Mouse (Mus musculus) bone marrow macrophage, adult 2 months (primary cell): ENCODE data around the gene Syngr2. TPM values are rescaled to one million over a fixed set of nuclear protein-coding genes. Genes with fewer than 3 reads are reported as not detected.

Source experiments
- H3K27ac ChIP-seq: 2 replicates; pipeline ENCODE4 v1.5.1; 2012; ENCODE audit warnings: low read depth, low read length; ENCODE audit not compliant: insufficient read depth
- H3K4me1 ChIP-seq: 2 replicates; pipeline ENCODE4 v1.6.1; 2012; ENCODE audit warnings: low read length; ENCODE audit not compliant: control insufficient read depth, insufficient read depth
- H3K4me3 ChIP-seq: 2 replicates; pipeline ENCODE4 v1.5.1; 2012; ENCODE audit warnings: mild to moderate bottlenecking, low read length, moderate library complexity; ENCODE audit not compliant: insufficient read depth
- CTCF ChIP-seq: IDR thresholded peaks from 2 replicates; pipeline ENCODE4 v1.5.1; 2012; ENCODE audit warnings: low read depth, mild to moderate bottlenecking, low read length, moderate library complexity
- POLR2A ChIP-seq: IDR thresholded peaks from 2 replicates; pipeline ENCODE4 v1.6.1; 2012; ENCODE audit warnings: mild to moderate bottlenecking, low read depth, low read length, borderline replicate concordance
- polyA plus RNA-seq: library from polyadenylated mRNA; stranded (reverse); fragments of >200 nt; gene quantifications from 2 replicates; pipeline ENCODE4 v1.2.4, GENCODE M21; 2012; ENCODE audit not compliant: missing spikeins, insufficient read depth, insufficient read length

Gene Syngr2
- 183 and 189 TPM in 2 replicates for polyA plus RNA-seq

DNA sequence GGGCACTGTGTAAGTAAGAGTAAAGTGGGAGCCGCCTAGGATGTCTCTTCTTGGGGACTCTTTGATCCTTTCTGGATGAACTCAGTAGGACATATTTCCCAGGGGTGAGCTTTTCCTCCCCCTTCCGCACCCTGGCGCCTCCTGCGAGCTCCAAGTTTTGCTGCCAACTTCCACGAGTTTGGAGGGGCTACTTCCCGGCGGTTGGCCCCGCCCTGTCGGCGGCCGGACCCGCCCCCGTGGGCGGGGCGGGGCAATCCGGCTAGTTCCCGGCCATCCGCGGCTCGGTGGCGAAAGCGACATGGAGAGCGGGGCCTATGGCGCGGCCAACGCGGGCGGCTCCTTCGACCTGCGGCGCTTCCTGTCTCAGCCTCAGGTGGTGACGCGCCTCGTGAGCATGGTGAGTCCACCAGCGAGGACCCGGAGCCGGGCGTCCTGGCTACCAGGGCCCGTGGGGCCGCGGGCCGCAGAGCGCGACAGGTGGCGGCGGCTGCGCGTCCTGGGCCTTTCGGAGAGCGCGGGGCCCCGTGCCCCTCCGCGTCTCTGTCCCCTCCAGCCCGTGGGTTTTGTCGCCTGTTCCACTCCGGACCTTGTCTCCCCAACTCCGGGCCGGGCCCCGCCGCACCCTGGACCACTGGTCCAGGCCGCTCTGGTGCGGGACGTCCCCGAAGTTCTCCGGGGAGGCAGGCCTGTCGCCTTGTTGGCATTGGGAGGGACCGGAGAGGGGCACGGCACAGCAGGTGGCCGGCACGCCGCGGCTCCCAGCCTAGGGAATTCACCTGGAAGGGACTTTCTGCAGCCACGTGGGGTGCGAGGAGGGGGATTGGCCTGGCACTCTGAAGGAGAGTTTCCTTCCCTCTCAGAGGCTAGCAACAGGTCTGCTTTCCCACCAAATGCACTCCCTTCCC lies at the start of gene Syngr2, which contains the start of gene Gm20708:
Syngr2 (plus strand) TSS at position 262 of the 905 bp plus-strand sequence.
Gm20708 (plus strand) TSS at position 262 of the 905 bp plus-strand sequence.
- TF ChIP-seq CTCF, result no peak
- TF ChIP-seq POLR2A, result no peak
- H3K4me1 ChIP-seq, result peaks cover 18% of the 10 kb centered on the region
- H3K27ac ChIP-seq, result peak within 1 kb of the TSS; percentile 74
- peak within 1 kb of the TSS; percentile 79 for H3K4me3 ChIP-seq

GRCm38 (mm10) chr11:117760374-117761119 lies 48.9 kb upstream of the Syngr2 start:
- Histone ChIP-seq H3K27ac (no peak overlapping the region), H3K4me3 (no peak overlapping the region), H3K4me1 (no peaks in the 10 kb centered on the region)
- TF ChIP-seq POLR2A (no peak), CTCF (no peak)

- TF ChIP-seq CTCF (no peak), POLR2A (no peak)
- H3K4me3 ChIP-seq, result no peak overlapping the region
- no peak overlapping the region for H3K27ac ChIP-seq
- no peaks in the 10 kb centered on the region for H3K4me1 ChIP-seq
Measured at GRCm38 (mm10) chr11:117761801-117762200, 47.7 kb upstream of the Syngr2 start.

- Histone ChIP-seq H3K4me3 (no peak overlapping the region), H3K4me1 (no peaks in the 10 kb centered on the region), H3K27ac (no peak overlapping the region)
- TF ChIP-seq POLR2A (no peak), CTCF (no peak)
Measured at GRCm38 (mm10) chr11:117762246-117762645, 47.2 kb upstream of the Syngr2 start.

GRCm38 (mm10) chr11:117764319-117764718 lies 45.1 kb upstream of the Syngr2 start:
- H3K4me3 ChIP-seq, result no peak overlapping the region
- H3K27ac ChIP-seq, result no peak overlapping the region
- TF ChIP-seq CTCF (no peak), POLR2A (no peak)
- H3K4me1 ChIP-seq, result peaks cover 7% of the 10 kb centered on the region

DNA sequence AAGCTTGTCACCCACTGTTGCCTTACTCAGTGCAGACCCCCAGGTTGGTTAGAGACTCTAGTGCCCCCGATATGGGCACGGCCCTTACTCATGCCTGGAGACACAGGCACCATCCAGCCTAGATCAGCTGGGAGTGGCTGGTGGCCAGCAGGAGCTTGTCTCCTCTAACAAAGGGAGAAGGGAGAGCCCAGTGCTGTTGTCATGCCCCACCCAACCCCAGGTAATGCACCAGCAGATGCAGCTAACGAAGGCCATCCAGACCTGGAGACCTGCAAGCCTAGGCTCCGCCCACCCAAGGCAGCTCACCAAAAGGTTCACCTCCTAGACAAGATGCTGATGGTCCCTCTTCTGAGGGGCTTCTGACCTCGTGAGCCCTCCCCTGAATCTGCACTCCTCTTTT lies 44.1 kb upstream of the Syngr2 start:
- TF ChIP-seq POLR2A (no peak), CTCF (no peak)
- peaks cover 10% of the 10 kb centered on the region for H3K4me1 ChIP-seq
- H3K4me3 ChIP-seq, result no peak overlapping the region
- H3K27ac ChIP-seq, result no peak overlapping the region

GRCm38 (mm10) chr11:117766275-117766674 lies 43.2 kb upstream of the Syngr2 start:
- TF ChIP-seq CTCF (no peak), POLR2A (no peak)
- H3K27ac ChIP-seq, result no peak overlapping the region
- peaks cover 10% of the 10 kb centered on the region for H3K4me1 ChIP-seq
- no peak overlapping the region for H3K4me3 ChIP-seq

- Histone ChIP-seq H3K27ac (no peak overlapping the region), H3K4me3 (no peak overlapping the region), H3K4me1 (peaks cover 10% of the 10 kb centered on the region)
- TF ChIP-seq CTCF, result no peak
- TF ChIP-seq POLR2A, result no peak
Measured at GRCm38 (mm10) chr11:117768725-117769682, 40.5 kb upstream of the Syngr2 start.

DNA sequence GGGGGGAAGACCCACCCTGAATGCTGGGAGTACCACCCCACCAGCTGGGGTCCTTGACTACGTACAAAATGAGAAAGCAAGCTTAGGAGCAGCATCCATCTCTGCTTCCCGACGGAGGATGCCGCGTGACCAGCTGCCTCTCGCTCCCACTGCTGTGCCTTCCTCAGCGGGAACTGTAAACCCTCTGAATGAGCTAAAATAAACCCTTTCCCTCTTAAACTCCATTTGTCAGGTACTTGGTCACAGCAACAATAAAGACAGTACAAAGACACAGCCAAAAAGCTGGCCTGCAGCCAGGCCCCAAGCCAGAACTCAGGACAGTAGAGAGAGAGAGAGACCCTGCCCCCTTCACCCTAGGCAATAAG lies 39.8 kb upstream of the Syngr2 start:
- Histone ChIP-seq H3K4me3 (no peak overlapping the region), H3K4me1 (peaks cover 10% of the 10 kb centered on the region), H3K27ac (no peak overlapping the region)
- no peak for TF ChIP-seq POLR2A
- 0 out of 2 replicates have a peak, but pooled peaks have one; percentile 7 for TF ChIP-seq CTCF
